Mouse (Mus musculus): ENCODE measurements around the gene Meis3. TPM values are rescaled to one million over a fixed set of nuclear protein-coding genes. Genes with fewer than 3 reads are reported as not detected.
A peak's percentile ranks its signal among the peaks of the same experiment; 100 is the strongest.

Gene Meis3
- total RNA-seq, 2 experiments from 2014 or later: 39.8 to 42.6 TPM

DNA sequence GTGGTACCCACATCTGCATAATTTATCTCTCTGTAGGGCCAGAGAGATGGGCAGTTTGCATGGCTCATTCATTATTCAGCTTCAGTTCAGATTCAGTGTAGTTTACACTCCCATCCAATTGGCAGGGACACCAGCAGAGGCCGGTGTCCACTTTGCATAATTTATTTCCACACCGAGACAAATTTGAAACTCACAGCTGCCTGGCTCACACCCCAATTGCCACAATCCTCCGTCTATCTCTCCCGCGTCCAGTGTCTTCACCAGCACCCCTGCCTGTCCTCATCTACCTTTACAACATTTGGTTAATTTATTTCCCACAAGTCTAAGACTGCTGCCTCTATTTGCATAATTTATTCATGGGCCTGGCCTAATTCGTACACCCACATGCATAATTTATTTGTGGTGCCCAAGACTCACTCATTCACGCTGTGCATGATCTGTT, 39.9 kb upstream of the Meis3 start:
- intact Hi-C loops (cut with DNase I): no loop called here
- H3K4me3 ChIP-seq: peak overlapping the region; percentile 17
- no peak for DNase-seq (ENCODE audit: extremely low spot score in 1 of 2, low spot score in 2 of 2)
- no peak for TF ChIP-seq CTCF (IDR thresholded peaks at IDR 0.05)
- peak overlapping the region; percentile 19; the same call in 1 of the 2 replicates for H3K27ac ChIP-seq

DNA sequence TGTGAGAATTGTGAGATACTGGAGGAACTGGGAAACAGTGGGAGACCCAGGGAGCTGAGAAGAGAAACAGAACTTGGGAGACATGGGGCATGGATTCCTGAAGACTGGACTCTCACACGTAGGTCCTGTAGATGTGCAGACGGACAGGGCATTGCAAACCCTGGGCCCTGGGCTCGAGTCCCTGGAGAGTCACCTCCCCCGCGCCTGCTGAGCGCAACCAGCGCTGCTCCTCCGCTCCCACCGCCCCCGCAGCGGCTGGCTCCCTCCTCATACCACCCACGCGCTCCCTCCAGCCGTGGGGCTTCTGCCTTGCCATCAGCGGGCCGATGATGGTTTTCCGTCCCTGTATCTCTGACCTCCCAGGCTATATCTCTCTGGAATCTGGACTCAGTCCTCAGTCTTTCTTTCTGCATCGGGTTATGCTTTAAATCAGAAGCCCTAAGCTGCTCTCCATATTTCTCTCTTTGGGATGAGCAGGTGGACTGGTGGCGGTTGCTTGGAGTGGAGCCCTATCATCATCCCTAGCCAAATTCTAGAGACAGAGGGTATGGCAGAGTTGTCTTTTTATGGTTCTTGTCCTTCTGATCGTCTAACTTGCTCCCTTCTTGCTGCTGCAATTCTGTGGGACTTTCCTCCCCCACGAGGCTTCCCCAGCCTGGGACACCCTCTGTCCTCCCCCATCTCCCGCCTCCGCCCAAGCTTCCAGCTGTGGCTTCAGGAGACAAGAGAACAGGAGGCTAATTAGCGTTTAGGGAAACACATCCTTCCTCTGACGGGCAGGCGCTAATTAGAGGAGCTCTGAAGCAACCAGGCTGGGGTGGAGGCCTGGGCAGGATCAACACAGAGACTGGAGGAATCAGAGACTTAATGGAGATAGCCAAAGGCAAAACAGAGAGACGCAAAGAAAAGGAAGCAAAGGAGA, 28.1 kb upstream of the Meis3 start:
- intact Hi-C loops (cut with DNase I): no loop called here

DNA sequence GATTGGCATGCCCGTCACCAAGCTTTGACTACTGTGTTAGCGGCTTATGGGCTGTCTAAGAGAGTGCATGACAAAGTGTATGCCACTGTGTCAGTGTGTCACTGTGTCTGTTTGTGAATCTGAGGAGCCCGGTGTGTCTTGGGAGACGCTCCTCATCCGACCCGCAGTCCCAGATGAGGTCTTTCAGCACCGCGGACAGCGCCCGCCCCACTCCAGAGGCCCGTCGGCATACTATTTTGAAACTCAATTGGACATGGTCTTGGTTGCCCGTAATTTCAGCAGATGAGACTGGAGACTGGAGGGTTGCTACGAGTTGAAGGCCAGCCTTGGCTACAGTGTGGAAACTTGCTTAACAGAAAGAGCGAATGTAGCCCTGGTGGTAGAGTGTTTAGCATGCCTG, 27.2 kb upstream of the Meis3 start:
- Histone ChIP-seq H3K27ac (peak overlapping the region; percentile 86; the same call in 1 of the 2 replicates), H3K4me3 (no peak overlapping the region)
- intact Hi-C loops (cut with DNase I): no loop called here
- no peak for DNase-seq (ENCODE audit: extremely low spot score in 1 of 2, low spot score in 2 of 2)
- no peak for TF ChIP-seq CTCF (IDR thresholded peaks at IDR 0.05)

More for the DNA sequence above, 28.1 kb upstream of the Meis3 start:
- peak overlapping the region; percentile 86 for H3K27ac ChIP-seq
- DNase-seq (ENCODE audit: extremely low spot score in 1 of 2, low spot score in 2 of 2): peak; percentile 69 to 80
- no peak for TF ChIP-seq CTCF (IDR thresholded peaks at IDR 0.05)
- H3K4me3 ChIP-seq: 0 out of 2 replicates have a peak overlapping the region, but pooled peaks have one; percentile 9

DNA sequence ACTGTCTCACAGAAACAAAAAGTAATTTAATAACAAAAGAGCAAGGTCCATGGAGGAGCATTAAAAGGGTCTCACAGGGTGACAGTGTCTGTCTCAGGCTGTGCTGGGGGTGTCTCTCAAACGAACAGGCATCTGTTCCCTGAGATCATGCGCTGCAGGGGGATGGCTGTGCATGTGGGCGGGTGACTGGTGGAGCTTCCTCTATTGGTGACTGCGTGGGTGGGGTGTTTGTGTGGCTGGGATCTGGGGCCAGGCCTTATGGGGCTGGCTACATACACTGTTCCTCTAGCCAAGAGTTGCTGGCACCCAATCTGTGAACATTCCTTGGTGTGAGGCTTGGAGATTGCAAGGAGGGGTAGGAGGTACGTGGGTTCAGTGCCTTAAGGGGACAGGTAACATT, 25.6 kb upstream of the Meis3 start:
- Histone ChIP-seq H3K4me3 (no peak overlapping the region), H3K27ac (peak overlapping the region; percentile 82)
- no peak for TF ChIP-seq CTCF (IDR thresholded peaks at IDR 0.05)
- peak; percentile 78 to 86 for DNase-seq (ENCODE audit: extremely low spot score in 1 of 2, low spot score in 2 of 2)
- intact Hi-C loops (cut with DNase I): loop anchor here (1.0 kb wide), 2 partner anchors 18 to 46 kb away; no protein-coding TSS in a partner anchor

DNA sequence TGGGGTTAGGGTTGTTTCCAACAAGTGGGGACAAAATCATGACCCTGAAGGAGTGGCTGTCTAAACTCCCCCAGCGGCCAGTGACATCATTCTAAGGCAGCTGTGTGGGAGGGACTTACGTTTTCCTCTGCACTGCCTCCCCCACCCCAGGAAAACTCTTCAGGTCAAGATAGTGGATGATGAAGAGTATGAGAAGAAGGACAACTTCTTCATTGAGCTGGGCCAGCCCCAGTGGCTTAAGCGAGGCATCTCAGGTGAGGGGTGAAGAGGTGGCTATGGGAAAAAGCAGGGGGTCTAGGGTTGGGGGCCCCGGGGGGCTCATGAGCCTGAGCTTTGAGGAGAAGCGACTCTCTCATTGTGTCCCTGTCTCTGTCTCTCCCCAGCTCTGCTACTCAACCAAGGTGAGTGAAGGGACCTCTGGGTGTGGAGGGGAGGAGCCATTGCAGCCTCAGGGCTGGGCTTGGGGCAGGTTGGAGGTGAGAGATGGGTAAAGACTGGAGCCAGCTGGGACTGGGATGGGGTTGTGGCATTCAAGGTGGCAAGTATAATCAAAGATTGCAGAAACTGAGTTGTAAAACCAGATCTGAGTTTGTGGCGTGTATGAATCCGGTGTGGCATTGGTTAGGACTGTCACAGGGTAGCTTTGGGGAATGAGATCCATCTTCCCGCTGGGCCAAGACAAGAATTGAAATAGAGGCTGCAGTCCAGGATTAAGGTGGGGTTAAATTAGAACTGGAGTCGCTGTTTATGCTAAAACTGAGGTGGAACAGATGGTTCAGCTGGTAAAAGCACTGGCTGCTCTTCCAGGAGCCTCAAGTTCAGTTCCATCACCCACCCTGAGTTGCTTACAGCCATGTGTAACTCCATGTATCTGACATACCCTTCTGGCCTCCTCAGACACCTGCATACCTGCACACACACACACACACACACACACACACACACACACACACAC, 24.4 kb upstream of the Meis3 start:
- TF ChIP-seq CTCF (IDR thresholded peaks at IDR 0.05): no peak
- intact Hi-C loops (cut with DNase I): loop anchor here (5.0 kb wide), 1 partner anchor 168 kb away; no protein-coding TSS in a partner anchor
- Histone ChIP-seq H3K27ac (peak overlapping the region; percentile 81), H3K4me3 (no peak overlapping the region)
- no peak for DNase-seq (ENCODE audit: extremely low spot score in 1 of 2, low spot score in 2 of 2)

DNA sequence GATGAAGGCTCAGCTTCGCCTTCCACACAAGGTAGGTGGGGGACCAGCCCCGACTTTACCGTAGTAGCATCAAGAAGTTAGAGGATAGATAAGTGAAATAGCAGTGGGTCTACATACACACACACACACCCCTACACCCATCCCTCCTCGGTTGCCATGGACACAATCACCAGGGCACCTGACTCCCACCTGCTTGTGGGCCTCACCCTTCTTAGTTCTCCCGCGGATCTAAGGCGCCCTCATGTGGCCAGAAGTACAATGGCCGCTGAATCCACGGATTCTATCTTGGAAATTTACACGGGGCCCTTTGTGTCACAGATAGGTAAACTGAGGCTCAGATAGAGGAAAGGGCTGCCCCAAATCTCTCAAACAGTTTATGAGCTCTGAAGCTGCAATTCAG, 21.4 kb upstream of the Meis3 start:
- intact Hi-C loops (cut with DNase I): loop anchor here (5.0 kb wide), 1 partner anchor 171 kb away; no protein-coding TSS in a partner anchor
- peak; percentile 85 for TF ChIP-seq CTCF (IDR thresholded peaks at IDR 0.05)
- Histone ChIP-seq H3K4me3 (no peak overlapping the region), H3K27ac (peak overlapping the region; percentile 42; the same call in 1 of the 2 replicates)
- DNase-seq (ENCODE audit: extremely low spot score in 1 of 2, low spot score in 2 of 2): peak; percentile 67 to 74

DNA sequence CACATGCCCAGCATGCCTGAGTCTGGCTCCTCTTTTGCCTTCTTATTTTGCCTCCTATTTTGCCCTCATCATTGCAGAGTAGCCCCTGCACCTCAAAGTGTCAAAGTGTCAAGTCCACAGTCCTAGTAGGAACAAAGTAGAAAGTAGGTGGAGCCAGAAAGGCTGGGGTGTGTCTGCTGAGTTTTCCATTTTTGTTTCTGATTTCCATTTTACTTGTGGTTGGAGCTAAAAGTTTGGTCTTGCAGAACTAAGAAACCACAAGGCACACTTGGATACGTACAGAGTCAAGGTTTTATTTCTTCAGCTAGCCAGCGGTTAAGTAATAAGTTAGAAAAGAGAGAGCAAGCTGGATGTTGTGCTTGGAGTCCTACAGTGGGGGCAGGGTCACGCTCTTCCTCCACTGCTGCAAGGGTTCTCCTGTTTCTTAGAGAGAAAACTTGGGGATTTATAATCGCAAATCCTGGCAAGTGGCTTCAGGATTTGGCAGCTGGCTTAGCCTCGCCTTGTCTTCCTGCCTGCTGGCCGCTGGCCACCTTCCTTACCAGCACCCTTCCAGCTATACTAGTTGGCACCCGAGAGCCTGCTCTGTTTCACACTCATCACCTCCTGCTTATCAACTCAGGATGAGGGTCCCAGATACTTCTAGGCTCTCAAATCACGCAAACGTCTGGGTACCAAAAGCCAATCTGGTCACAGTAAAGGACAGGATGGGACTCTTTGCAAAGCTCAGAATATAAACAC, 19.6 kb upstream of the Meis3 start:
- no peak for DNase-seq (ENCODE audit: extremely low spot score in 1 of 2, low spot score in 2 of 2)
- Histone ChIP-seq H3K27ac (peak overlapping the region; percentile 36), H3K4me3 (no peak overlapping the region)
- intact Hi-C loops (cut with DNase I): loop anchor here (2.0 kb wide), 1 partner anchor 99 kb away; no protein-coding TSS in a partner anchor
- no peak for TF ChIP-seq CTCF (IDR thresholded peaks at IDR 0.05)

DNA sequence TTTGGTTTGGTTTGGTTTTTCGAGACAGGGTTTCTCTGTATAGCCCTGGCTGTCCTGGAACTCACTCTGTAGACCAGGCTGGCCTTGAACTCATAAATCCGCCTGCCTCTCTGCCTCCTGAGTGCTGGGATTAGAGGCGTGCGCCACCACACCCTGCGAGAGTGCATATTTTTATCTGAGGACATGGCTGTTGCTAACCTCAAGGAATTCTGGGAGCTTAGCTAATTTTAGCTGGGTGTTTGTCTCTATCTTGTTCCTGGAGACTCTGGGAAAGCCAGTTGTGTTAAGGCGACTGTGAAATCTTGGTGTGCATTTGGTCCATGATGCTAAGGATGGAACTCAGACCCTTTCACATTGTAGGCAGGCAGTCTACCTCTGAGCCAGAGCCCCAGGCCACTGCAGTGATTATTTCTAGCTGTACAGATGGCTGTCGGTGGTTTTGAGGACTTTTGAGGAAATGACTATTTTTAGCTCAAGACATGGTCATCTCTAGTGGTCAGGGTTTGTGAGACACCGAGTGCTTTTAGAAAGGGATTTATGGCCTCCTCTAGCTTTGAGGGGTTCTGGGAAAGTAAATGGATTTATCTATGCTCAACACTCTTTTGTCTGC, 18.7 kb upstream of the Meis3 start:
- intact Hi-C loops (cut with DNase I): no loop called here
- H3K27ac ChIP-seq: peak overlapping the region; percentile 38
- TF ChIP-seq CTCF (IDR thresholded peaks at IDR 0.05): no peak
- no peak for DNase-seq (ENCODE audit: extremely low spot score in 1 of 2, low spot score in 2 of 2)
- H3K4me3 ChIP-seq: no peak overlapping the region

DNA sequence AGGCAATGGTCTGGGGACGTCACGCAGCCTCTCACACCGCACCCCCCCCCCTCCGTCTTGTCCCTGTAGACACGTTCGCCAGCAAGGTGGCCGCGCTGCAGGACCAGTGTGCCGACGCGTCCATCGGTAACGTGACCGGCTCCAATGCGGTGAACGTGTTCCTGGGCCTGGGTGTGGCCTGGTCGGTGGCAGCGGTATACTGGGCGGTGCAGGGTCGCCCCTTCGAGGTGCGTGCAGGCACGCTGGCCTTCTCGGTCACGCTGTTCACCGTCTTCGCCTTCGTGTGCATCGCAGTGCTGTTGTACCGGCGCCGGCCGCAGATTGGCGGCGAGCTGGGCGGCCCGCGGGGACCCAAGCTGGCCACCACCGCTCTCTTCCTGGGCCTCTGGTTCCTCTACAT, 16.2 kb upstream of the Meis3 start:
- Histone ChIP-seq H3K4me3 (no peak overlapping the region), H3K27ac (peak overlapping the region; percentile 57)
- intact Hi-C loops (cut with DNase I): no loop called here
- DNase-seq (ENCODE audit: extremely low spot score in 1 of 2, low spot score in 2 of 2): no peak
- no peak for TF ChIP-seq CTCF (IDR thresholded peaks at IDR 0.05)

DNA sequence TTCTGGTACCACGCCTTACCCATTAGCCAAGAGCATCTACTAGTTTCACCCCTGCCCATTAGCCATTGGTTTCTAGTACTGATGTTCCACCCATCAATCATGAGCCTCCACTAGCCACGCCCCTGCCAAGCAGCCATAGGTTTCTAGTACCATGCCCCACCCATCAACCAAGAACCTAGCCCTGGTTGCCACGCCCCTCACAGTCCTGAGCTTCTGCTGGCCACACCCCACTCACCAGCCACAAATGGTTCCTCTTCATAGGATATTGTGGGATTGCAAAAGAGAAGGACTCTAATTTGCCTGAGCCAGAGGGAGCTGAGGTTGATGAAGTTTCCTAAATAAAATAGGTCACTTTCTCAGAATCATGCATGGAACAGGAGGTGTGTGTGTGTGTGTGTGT, 14.2 kb upstream of the Meis3 start:
- DNase-seq (ENCODE audit: extremely low spot score in 1 of 2, low spot score in 2 of 2): no peak
- Histone ChIP-seq H3K27ac (no peak overlapping the region), H3K4me3 (no peak overlapping the region)
- intact Hi-C loops (cut with DNase I): no loop called here
- TF ChIP-seq CTCF (IDR thresholded peaks at IDR 0.05): no peak
